Comparison of ENCODE assay signal across 15 mouse cellular contexts in genomic region chr9:87049425-87049824, GRCm38 (mm10). TPM values are rescaled to one million over a fixed set of nuclear protein-coding genes. Genes with fewer than 3 reads are reported as not detected.
A peak's percentile ranks its signal among the peaks of the same experiment; 100 is the strongest.
DNase-seq lines count a peak whose midpoint lies in the region; ATAC-seq and TF ChIP-seq lines count a peak whose summit lies in the region.
"Had no signal": no experiment of that assay in that cellular context is flagged by ENCODE, and none has a peak within 500 bp of the region (broad histone marks: within the 10 kb centered on the region; RNA-seq: fewer than 3 reads in every experiment).

No protein-coding gene starts in this region.

- peak; percentile 83 for DNase-seq in heart, adult 11 months
- DNase-seq in layer of hippocampus, adult 9-11 months = peak; percentile 8
- DNase-seq in layer of hippocampus, postnatal 25 days (ENCODE audit: extremely low spot score in 1 of 2, low spot score in 1 of 2) = no peak
- peak; percentile 33 for DNase-seq in brain, adult 2 months (ENCODE audit: low read depth, low spot score)
- DNase-seq in limb, embryonic 14.5 days (ENCODE audit: low spot score) = peak; percentile 49
- no peak for DNase-seq in urinary bladder, adult 18-20 months (ENCODE audit: low spot score in 2 of 2)
- no peak for DNase-seq in gastrocnemius, postnatal 25 days
- DNase-seq: cerebellum, adult 8-10 months had no signal

- peaks cover 27% of the 10 kb centered on the region for H3K36me3 ChIP-seq in heart, embryonic 12.5 days
- H3K36me3 ChIP-seq in limb, embryonic 14.5 days (ENCODE audit: control insufficient read depth, insufficient read depth, low read length) = no peaks in the 10 kb centered on the region; the same call in 1 of the 2 replicates

- H3K4me2 ChIP-seq in heart, embryonic 12.5 days = no peak overlapping the region
- H3K4me2 ChIP-seq in limb, embryonic 14.5 days (replicated peaks; ENCODE audit: low read depth, low read length, severe bottlenecking) = no peak overlapping the region
- H3K4me2 ChIP-seq: heart, embryonic 13.5 days; limb, embryonic 13.5 days had no signal

- no peaks in the 10 kb centered on the region for H3K4me1 ChIP-seq in heart, embryonic 12.5 days (replicated peaks)
- H3K4me1 ChIP-seq in limb, embryonic 14.5 days (ENCODE audit: control insufficient read depth, insufficient read depth, low read length) = no peaks in the 10 kb centered on the region
- H3K4me1 ChIP-seq: limb, embryonic 13.5 days had no signal

- H3K4me3 ChIP-seq in heart, embryonic 12.5 days = no peak overlapping the region
- H3K4me3 ChIP-seq in limb, embryonic 14.5 days (replicated peaks; ENCODE audit: low read length) = no peak overlapping the region
- H3K4me3 ChIP-seq: heart, embryonic 13.5 days; limb, embryonic 13.5 days had no signal

- no peaks in the 10 kb centered on the region for H3K27me3 ChIP-seq in heart, embryonic 12.5 days (replicated peaks)
- H3K27me3 ChIP-seq in limb, embryonic 14.5 days (ENCODE audit: control insufficient read depth, insufficient read depth, low read length) = no peaks in the 10 kb centered on the region
- H3K27me3 ChIP-seq: CH12.LX; heart, embryonic 13.5 days; limb, embryonic 13.5 days had no signal

- ATAC-seq in heart, embryonic 12.5 days (ENCODE audit: insufficient number of reproducible peaks, low FRiP score) = no peak
- ATAC-seq in limb, embryonic 14.5 days (ENCODE audit: low FRiP score, low read depth) = no peak
- ATAC-seq: hindbrain, embryonic 16.5 days had no signal

- H3K9me3 ChIP-seq in heart, embryonic 12.5 days (replicated peaks) = no peaks in the 10 kb centered on the region
- H3K9me3 ChIP-seq in limb, embryonic 14.5 days (ENCODE audit: control insufficient read depth, low read length) = no peaks in the 10 kb centered on the region
- H3K9me3 ChIP-seq: limb, embryonic 13.5 days had no signal

- no peak overlapping the region for H3K9ac ChIP-seq in heart, embryonic 12.5 days
- no peak overlapping the region for H3K9ac ChIP-seq in limb, embryonic 14.5 days (ENCODE audit: low read depth, low read length, severe bottlenecking)
- H3K9ac ChIP-seq: heart, embryonic 13.5 days; limb, embryonic 13.5 days had no signal

- TF ChIP-seq POLR2A in limb, embryonic 14.5 days (IDR thresholded peaks at IDR 0.05; ENCODE audit: borderline replicate concordance, extremely low read depth, insufficient read depth, insufficient read length) = no peak

- no peak overlapping the region for H3K27ac ChIP-seq in heart, embryonic 12.5 days (ENCODE audit: poor library complexity, severe bottlenecking)
- no peak overlapping the region for H3K27ac ChIP-seq in limb, embryonic 14.5 days (replicated peaks; ENCODE audit: low read depth, low read length)
- H3K27ac ChIP-seq: heart, embryonic 13.5 days; limb, embryonic 13.5 days had no signal

- WGBS in heart, embryonic 12.5 days = 85% methylated on average over 4 of the region's 4 CpGs
- WGBS in limb, embryonic 14.5 days = 52% methylated on average over 4 of the region's 4 CpGs

RNA-seq across cellular contexts. Expression of gene Cyb5r4, which starts 27.6 kb away (rescaled TPM):
- polyA plus RNA-seq in heart, embryonic 12.5 days (2016; fragmentation: Nextera tagmentation; extraction: Ambion mirVana) = 57.1 and 59.8 TPM in 2 replicates
- 10 to 100 TPM; 34.3 to 34.5 TPM for total RNA-seq in layer of hippocampus, postnatal 25 days (2021)
- polyA plus RNA-seq in limb, embryonic 14.5 days (2012; rRNA removed) = 17.7 and 18.0 TPM in 2 replicates
- 41.8 and 43.0 TPM in 2 replicates for polyA plus RNA-seq in limb, embryonic 14.5 days (2014; fragmentation: Nextera tagmentation; extraction: Ambion mirVana)
- 10 to 100 TPM; 23.7 to 29.5 TPM for total RNA-seq in gastrocnemius, postnatal 25 days (2021)

RNA-seq across cellular contexts. Expression of gene Ripply2, which starts 34.1 kb away (rescaled TPM):
- 0.51 and 0.96 TPM in 2 replicates for polyA plus RNA-seq in heart, embryonic 12.5 days (2016; fragmentation: Nextera tagmentation; extraction: Ambion mirVana)
- total RNA-seq in layer of hippocampus, postnatal 25 days (2021) = 10 to 100 TPM; 10.7 TPM
- not detected in 2 replicates for polyA plus RNA-seq in limb, embryonic 14.5 days (2012; rRNA removed)
- not detected in 2 replicates for polyA plus RNA-seq in limb, embryonic 14.5 days (2014; fragmentation: Nextera tagmentation; extraction: Ambion mirVana)
- total RNA-seq in gastrocnemius, postnatal 25 days (2021) = not detected
- total RNA-seq: CH12.LX had no signal
- polyA plus RNA-seq: large intestine, adult 2 months; limb, embryonic 13.5 days; small intestine, adult 2 months had no signal

Comparison
In these comparisons a context has a peak if more than half of its experiments do, and no peak if none do; other contexts are left out.
1. DNase-seq: peak in heart, adult 11 months (single experiment), layer of hippocampus, adult 9-11 months (single experiment), brain, adult 2 months (single experiment) and limb, embryonic 14.5 days (single experiment); none in layer of hippocampus, postnatal 25 days (0 of 2), urinary bladder, adult 18-20 months (0 of 2) and gastrocnemius, postnatal 25 days (single experiment).
2. RNA of gene Ripply2, which starts 34.1 kb away (total RNA-seq): 10.7 TPM in layer of hippocampus, postnatal 25 days; not detected in gastrocnemius, postnatal 25 days; every median in the first group is over 10 times any median in the second.